Mouse (Mus musculus): ENCODE data around the gene Utp4. TPM values are rescaled to one million over a fixed set of nuclear protein-coding genes. Genes with fewer than 3 reads are reported as not detected.

Utp4 gene
- total and polyA plus RNA-seq, 2 experiments = 8.0 to 14.9 TPM

GRCm38 (mm10) chr8:106870051-106870450 is 23.4 kb upstream of the Utp4 start, which contains the start of gene Has3:
Gene Has3 (plus strand): TSS chr8:106870242.
- DNase-seq (ENCODE audit: extremely low read depth, low read depth, low spot score) = no peak
- WGBS = 12% methylated on average over 18 of the region's 18 CpGs
- no peak within 1 kb of the TSS for H3K27ac ChIP-seq (replicated peaks; ENCODE audit: insufficient read depth, low read depth, low read length)
- no peaks in the 10 kb centered on the region for H3K36me3 ChIP-seq (ENCODE audit: control insufficient read depth, insufficient read depth, low read length)
- H3K9ac ChIP-seq (ENCODE audit: low read depth, low read length) = peak within 1 kb of the TSS; percentile 30; the same call in 1 of the 2 replicates
- H3K27me3 ChIP-seq (ENCODE audit: control insufficient read depth, insufficient read depth, low read length) = peaks cover 12% of the 10 kb centered on the region
- no peaks in the 10 kb centered on the region; the same call in 1 of the 2 replicates for H3K4me1 ChIP-seq (ENCODE audit: control insufficient read depth, insufficient read depth, low read length)
- TF ChIP-seq POLR2A (IDR thresholded peaks at IDR 0.05; ENCODE audit: extremely low read depth, insufficient read depth, low read length) = no peak
- no peak for TF ChIP-seq CTCF (IDR thresholded peaks at IDR 0.05; ENCODE audit: low read depth, low read length)
- H3K79me2 ChIP-seq (ENCODE audit: control insufficient read depth, insufficient read depth, low read length) = no peaks in the 10 kb centered on the region
- peak within 1 kb of the TSS; percentile 48; the same call in 1 of the 2 replicates for H3K4me3 ChIP-seq (ENCODE audit: insufficient read depth, low read depth, low read length)

GRCm38 (mm10) chr8:106870537-106871327 is 22.7 kb upstream of the Utp4 start:
- Histone ChIP-seq H3K27ac (replicated peaks; ENCODE audit: insufficient read depth, low read depth, low read length) (no peak overlapping the region), H3K9ac (ENCODE audit: low read depth, low read length) (peak overlapping the region; percentile 30; the same call in 1 of the 2 replicates), H3K4me3 (ENCODE audit: insufficient read depth, low read depth, low read length) (peak overlapping the region; percentile 48; the same call in 1 of the 2 replicates), H3K36me3 (ENCODE audit: control insufficient read depth, insufficient read depth, low read length) (no peaks in the 10 kb centered on the region), H3K4me1 (ENCODE audit: control insufficient read depth, insufficient read depth, low read length) (no peaks in the 10 kb centered on the region; the same call in 1 of the 2 replicates), H3K79me2 (ENCODE audit: control insufficient read depth, insufficient read depth, low read length) (no peaks in the 10 kb centered on the region), H3K27me3 (ENCODE audit: control insufficient read depth, insufficient read depth, low read length) (peaks cover 12% of the 10 kb centered on the region)
- no peak for DNase-seq (ENCODE audit: extremely low read depth, low read depth, low spot score)
- no peak for TF ChIP-seq CTCF (IDR thresholded peaks at IDR 0.05; ENCODE audit: low read depth, low read length)
- no peak for TF ChIP-seq POLR2A (IDR thresholded peaks at IDR 0.05; ENCODE audit: extremely low read depth, insufficient read depth, low read length)
- 1% methylated on average over 63 of the region's 63 CpGs for WGBS

- DNase-seq (ENCODE audit: extremely low read depth, low read depth, low spot score) = no peak
- H3K4me3 ChIP-seq (ENCODE audit: insufficient read depth, low read depth, low read length) = peak overlapping the region; percentile 48; the same call in 1 of the 2 replicates
- H3K27me3 ChIP-seq (ENCODE audit: control insufficient read depth, insufficient read depth, low read length) = peaks cover 12% of the 10 kb centered on the region
- no peaks in the 10 kb centered on the region for H3K36me3 ChIP-seq (ENCODE audit: control insufficient read depth, insufficient read depth, low read length)
- H3K79me2 ChIP-seq (ENCODE audit: control insufficient read depth, insufficient read depth, low read length) = no peaks in the 10 kb centered on the region
- H3K27ac ChIP-seq (replicated peaks; ENCODE audit: insufficient read depth, low read depth, low read length) = no peak overlapping the region
- no peak overlapping the region for H3K9ac ChIP-seq (ENCODE audit: low read depth, low read length)
- TF ChIP-seq CTCF (IDR thresholded peaks at IDR 0.05; ENCODE audit: low read depth, low read length) = no peak
- no peak for TF ChIP-seq POLR2A (IDR thresholded peaks at IDR 0.05; ENCODE audit: extremely low read depth, insufficient read depth, low read length)
- 4% methylated on average over 15 of the region's 15 CpGs for whole genome bisulfite sequencing
- no peaks in the 10 kb centered on the region; the same call in 1 of the 2 replicates for H3K4me1 ChIP-seq (ENCODE audit: control insufficient read depth, insufficient read depth, low read length)
Observed at GRCm38 (mm10) chr8:106871328-106871926, 22.0 kb upstream of the Utp4 start.

GRCm38 (mm10) chr8:106871931-106872371 is 21.5 kb upstream of the Utp4 start:
- H3K9ac ChIP-seq (ENCODE audit: low read depth, low read length) = no peak overlapping the region
- WGBS = 3% methylated on average over 22 of the region's 22 CpGs
- peaks cover 12% of the 10 kb centered on the region for H3K27me3 ChIP-seq (ENCODE audit: control insufficient read depth, insufficient read depth, low read length)
- no peak for DNase-seq (ENCODE audit: extremely low read depth, low read depth, low spot score)
- peak overlapping the region; percentile 6; the same call in 1 of the 2 replicates for H3K4me3 ChIP-seq (ENCODE audit: insufficient read depth, low read depth, low read length)
- H3K79me2 ChIP-seq (ENCODE audit: control insufficient read depth, insufficient read depth, low read length) = no peaks in the 10 kb centered on the region
- H3K4me1 ChIP-seq (ENCODE audit: control insufficient read depth, insufficient read depth, low read length) = no peaks in the 10 kb centered on the region; the same call in 1 of the 2 replicates
- no peak overlapping the region for H3K27ac ChIP-seq (replicated peaks; ENCODE audit: insufficient read depth, low read depth, low read length)
- no peaks in the 10 kb centered on the region for H3K36me3 ChIP-seq (ENCODE audit: control insufficient read depth, insufficient read depth, low read length)
- TF ChIP-seq CTCF (IDR thresholded peaks at IDR 0.05; ENCODE audit: low read depth, low read length) (no peak), POLR2A (IDR thresholded peaks at IDR 0.05; ENCODE audit: extremely low read depth, insufficient read depth, low read length) (no peak)

- H3K79me2 ChIP-seq (ENCODE audit: control insufficient read depth, insufficient read depth, low read length) = no peaks in the 10 kb centered on the region
- 44% methylated on average over 8 of the region's 8 CpGs for WGBS
- no peak for TF ChIP-seq POLR2A (IDR thresholded peaks at IDR 0.05; ENCODE audit: extremely low read depth, insufficient read depth, low read length)
- no peak for TF ChIP-seq CTCF (IDR thresholded peaks at IDR 0.05; ENCODE audit: low read depth, low read length)
- DNase-seq (ENCODE audit: extremely low read depth, low read depth, low spot score) = no peak
- peaks cover 12% of the 10 kb centered on the region for H3K27me3 ChIP-seq (ENCODE audit: control insufficient read depth, insufficient read depth, low read length)
- no peak overlapping the region for H3K9ac ChIP-seq (ENCODE audit: low read depth, low read length)
- H3K27ac ChIP-seq (replicated peaks; ENCODE audit: insufficient read depth, low read depth, low read length) = no peak overlapping the region
- no peaks in the 10 kb centered on the region for H3K36me3 ChIP-seq (ENCODE audit: control insufficient read depth, insufficient read depth, low read length)
- H3K4me1 ChIP-seq (ENCODE audit: control insufficient read depth, insufficient read depth, low read length) = no peaks in the 10 kb centered on the region; the same call in 1 of the 2 replicates
- H3K4me3 ChIP-seq (ENCODE audit: insufficient read depth, low read depth, low read length) = no peak overlapping the region
Observed at GRCm38 (mm10) chr8:106872454-106873034, 20.9 kb upstream of the Utp4 start.

All from liver, adult 2 months (tissue).